Mouse (Mus musculus) gastrocnemius, postnatal 4 days (tissue): ENCODE measurements at regions not wholly inside any gene's neighbourhood (a gene's known extent, or its start where the extent isn't known, plus 50 kb on each side); places are given as distances from the start of the nearest gene placed in this dataset.

Experiments
- DNase-seq, 2 experiments: peaks; one replicate each; pipeline ENCODE4 v3.0.0; 2021 to 2022; ENCODE audit warnings: low spot score in 2 of 2, mixed read lengths in 2 of 2

DNA sequence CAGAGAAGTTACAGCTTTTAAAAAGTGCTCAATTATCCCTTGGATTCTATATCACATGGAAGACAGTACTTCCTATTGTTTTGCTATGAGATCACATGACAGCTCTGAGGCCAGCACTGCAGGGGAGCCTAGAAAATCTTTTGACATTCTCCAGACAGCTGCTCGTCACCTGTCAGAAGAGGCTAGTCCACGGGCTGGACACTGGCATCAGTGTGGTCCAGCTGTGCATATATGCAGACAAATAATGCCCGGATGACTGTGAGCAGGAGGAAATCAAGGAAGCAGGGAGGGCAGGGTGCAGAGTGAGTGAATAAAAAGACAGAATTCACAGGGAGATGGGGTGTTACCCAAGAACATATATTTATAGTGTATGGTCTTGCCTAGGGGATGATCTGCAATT, 270.4 kb downstream of the Rnf144a start:
- DNase-seq: no peak

DNA sequence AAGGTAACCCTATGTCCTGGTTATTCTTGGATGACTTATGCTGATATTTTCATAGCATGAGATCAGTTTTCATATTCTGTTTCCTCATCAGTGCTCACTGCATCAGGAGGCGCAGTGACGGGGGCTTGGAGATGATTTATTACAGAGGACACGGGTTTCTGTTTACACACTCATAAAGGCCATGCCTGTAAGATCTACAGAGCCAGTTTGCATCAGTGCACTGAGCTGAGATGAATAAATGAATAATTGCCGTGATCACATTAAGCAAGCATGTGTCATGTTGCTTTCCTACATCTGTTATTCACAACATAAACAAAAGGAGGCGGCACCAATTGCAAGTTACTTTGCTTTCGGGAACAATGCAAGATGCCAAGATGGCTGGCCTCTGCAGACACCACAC, 271.6 kb downstream of the Rnf144a start:
- DNase-seq: no peak

DNA sequence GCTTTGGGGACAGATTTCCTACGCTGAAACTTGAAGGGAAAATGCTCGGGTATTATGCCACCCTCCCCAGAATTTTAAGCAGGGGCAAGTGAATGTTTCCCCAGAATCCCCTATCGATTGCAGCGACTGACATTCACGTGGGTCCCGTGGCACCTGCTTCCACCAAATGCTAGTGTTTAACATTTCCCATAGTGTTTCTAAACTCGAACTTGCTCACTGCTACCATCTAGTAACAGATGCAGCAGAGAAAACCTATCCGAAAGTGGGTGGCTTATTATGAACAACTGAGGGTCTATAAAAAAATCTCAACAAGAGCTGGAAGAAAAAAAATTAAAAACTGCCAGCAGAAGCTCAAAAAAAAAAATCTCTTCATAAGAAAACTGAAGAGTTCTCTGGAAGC, 284.2 kb downstream of the Rnf144a start:
- no peak for DNase-seq

DNA sequence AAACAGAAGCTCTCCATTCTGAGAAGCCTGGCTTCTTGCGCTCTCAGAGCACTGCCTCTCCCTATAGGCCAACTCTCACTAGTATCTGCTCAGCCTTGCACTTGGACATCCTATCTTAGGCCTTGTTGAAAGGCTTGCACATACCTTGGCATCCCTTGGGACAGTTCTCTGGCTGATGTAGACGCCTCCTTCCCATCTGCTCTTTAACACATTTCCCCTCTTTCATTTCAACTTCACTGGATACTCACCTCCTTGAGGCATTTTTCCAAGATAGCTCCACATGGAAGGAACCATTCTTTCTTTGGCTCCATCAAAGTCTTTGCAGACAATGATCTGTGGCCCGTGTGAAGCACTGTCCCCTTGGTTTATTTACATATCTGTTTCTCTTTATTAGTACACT, 285.0 kb downstream of the Rnf144a start:
- DNase-seq: no peak

DNA sequence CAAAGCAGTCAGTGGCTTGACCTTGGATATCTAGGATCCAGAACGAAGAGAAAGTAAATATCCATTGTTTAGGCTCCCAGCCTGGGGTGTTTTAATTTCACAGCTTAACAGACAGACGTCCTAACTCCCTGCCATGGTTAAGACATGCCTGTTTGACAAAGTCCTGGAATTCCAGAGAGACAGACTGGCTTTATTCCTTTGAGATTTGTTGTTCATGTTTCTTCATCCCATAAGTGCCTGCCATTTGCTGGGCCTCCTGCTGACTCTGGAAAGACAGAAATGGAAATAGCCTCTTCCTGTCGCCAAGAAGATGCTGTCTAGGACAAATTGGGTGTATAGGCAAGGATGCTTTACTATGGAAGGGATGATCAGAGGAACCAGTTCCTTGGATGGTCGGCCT, 285.5 kb downstream of the Rnf144a start:
- DNase-seq: no peak

DNA sequence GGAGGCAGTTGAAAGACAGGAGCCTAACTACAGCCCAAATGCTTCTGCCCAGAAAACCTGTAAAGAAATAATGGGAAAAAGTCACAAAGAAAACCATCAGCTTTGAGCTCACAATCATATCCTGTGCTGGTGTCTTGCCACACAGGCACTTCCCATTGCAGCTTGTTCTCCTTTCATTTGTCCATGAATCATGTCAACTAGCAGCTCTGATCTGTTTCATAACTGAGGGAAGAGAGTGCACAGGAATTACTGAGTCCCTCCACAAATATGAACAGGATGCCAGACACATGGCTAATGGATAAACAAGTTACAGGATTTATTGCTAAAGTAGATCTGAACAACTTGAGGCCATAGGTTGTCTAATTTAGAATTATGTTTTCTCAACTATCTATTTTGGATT, 286.2 kb downstream of the Rnf144a start:
- no peak for DNase-seq

DNA sequence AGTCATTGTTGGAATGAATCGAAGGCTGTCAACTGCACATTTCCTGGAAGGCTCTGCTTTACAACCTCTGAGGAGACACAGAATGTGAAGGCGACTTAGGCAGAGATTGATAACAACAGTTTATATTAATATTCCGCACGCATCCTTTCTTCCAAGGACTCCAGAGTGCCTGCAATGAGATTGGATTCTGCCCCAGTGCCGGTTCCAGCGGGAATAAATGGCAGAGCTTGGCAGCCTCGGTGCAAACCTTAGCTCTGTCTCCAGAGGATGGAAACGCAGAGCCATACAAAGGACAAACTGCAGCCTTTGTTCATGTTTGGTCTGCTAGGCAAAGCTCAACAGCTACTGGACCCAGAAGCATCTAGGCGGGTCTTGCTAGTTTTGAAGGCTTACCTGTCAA, 288.8 kb downstream of the Rnf144a start:
- no peak for DNase-seq

DNA sequence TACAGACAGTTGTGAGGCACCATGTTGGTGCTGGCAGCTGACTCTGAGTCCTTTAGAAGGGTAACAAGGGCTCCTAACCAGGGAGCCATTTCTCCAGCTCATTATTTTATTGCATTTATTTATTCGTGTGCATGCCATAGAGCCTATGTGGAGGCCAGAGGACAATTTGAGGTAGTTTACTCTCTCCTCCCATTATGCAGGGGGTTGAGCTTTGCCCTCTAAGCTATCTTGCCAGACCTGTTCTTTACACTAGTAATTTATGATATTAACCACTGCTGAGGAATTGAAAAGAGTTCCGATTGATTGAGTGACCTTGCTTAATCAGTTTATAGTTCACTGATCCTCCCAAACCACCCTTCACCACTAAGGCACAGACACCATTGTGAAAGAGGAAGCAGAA, 290.8 kb downstream of the Rnf144a start:
- DNase-seq: no peak

DNA sequence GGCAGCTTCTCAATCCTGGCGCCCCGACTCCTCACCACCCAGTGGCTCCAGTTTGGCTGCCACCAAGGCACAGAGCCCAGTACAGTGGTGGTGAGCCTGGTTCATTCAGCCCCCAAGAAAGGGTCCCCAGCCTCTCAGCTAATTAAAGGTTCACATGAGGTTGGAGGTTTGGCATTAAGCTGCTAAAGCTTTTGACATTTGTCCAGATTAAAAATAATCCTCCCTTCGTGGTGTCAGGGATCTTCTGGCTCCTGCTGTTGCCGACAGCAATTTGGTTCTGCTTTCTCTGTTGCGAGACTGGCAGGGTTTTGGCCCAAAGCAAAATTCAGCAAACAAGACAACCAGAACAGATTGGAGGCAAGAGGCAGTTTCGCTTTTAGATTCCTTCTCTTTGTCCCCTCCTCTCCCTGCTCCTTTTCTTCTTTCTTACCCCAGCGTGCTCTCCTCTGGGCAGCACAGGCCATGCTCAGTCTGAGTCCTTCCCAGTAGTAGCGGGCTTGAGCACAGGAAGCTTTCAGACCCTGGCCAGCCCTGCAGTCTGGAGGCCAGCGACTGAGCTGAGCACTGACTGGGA, 299.6 kb downstream of the Rnf144a start:
- no peak for DNase-seq

DNA sequence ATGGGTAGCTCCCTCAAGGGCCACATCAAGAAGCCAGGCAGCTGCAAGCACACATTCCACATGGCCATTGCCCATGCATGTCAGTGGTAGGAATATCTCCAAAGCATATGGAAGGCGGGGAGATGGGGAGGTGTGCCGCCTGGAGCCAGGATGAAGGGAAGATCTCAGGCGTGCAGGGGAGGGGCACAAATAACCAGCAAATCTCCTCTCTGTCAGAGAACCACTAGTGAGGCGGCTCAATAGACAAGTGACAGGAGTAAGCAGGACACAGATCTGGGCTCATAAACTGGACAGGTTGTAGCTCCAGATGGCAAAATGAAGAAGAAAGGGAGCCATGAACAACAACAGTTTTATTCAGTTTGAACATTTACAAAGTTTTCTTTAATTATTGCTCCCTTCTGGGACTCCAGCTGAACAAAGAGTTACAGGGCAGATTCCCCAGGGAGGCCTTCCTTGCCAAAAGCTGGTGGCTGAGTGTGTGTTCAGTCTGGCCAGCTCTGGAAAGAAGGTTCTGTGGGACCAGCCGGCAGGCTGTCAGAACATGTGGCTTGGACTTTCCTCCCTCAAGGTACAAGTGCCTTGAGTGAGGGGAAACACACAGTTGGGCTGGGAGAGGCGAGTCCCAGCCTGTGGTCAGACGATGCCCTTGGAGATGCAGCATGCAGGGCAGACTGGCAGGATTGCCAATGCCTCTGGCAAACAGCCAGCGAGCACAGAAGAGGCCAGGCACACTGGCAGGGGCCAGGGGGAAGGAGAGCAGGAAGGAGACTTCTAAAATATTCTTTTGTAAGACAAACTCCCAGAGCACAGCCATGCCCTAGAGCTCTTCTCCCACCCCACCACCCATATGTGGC, 302.7 kb downstream of the Rnf144a start:
- DNase-seq: peak in 1 of 2 experiments; percentile 55

DNA sequence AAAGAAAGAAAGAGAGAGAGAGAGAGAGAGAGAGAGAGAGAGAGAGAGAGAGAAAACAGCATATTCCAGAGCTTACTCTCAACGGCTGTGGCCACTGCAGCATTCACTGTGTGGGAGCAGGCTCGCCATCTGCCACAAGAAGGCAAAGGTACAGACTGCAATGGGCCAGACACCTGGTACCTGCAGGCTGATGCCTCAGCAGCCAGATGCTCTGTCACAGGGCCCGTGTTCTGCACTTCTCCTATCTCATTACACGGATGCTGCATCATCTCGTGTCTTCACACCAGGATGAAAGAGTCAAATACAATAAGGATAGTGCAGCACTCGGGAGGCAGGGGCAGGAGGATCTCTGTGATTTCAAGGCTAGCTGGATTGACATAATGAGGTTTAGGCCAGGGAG, 305.2 kb downstream of the Rnf144a start:
- DNase-seq: no peak

DNA sequence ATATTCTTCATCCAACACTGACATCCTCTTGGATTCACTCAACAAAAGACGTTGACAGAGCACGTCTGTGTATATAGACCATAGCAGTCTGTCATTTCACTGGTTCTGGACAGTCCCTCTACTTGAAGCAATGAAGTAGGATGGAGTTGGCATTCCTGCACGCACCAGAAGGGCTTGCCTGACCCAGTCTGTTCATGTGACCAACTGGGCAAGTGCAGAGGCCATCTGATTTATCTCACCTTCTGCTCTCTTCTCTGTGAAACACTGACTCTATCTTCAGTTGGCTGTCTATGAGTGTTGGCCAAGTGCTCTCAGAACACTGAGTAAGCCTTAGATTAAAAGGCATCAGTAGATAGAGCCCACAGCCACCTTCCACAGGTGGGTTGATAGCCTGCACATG, 310.7 kb downstream of the Rnf144a start:
- DNase-seq: no peak

DNA sequence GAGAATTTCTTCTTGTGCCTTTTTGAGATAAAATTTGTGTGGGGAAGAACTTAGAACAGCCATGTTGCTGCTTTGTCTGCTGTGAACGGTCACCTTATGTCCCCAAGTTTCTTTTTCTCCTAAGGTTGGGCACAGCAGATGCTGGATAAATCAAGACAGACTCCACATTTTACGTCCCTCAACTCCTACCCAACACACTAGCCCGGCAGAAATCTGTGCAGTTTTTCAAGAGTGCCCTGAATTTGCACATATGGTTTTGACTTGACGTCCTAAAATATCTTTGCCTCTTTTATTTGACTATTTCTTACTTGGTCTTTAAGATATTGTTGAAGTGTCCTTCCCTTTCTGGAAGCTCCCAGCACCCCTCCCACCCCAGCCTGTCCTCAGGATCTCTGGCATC, 312.7 kb downstream of the Rnf144a start:
- DNase-seq: no peak

DNA sequence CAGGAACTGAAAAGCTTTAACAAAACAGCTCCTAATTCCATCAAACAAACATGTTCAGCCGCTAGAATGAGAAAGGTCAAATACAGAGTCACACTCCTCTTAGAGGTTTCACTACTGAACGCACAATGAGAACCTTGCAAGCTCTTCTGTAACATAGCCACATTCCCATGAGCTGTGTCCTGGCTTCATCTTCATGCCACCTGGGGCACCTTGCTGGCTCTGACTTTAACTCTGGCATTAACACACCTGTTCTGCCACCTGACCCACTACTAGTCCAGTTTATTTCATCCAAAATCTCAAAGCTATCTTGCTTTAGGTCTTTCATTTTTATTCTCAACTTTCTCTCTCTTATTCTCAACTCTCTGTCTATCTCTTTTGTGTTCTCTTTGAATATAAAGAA, 314.9 kb downstream of the Rnf144a start:
- DNase-seq: no peak

DNA sequence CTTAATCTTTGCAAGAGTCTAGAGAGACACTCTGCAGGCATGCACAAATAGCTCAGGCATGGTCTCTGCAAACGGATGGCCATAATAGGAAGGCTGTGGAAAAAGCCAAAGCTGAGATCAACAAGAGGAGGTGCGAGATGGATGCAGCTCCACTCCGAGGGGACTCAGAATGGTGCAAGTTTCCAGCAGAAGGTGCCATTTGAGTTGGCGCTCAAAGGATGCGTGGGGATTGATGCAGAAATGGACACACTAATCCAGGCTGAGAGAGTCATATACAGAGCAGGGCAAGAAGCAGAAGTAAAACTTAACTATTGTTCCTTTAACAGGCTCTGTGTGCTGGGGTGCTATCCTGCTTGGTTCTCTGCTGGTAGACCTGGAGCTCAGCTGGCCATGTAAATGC, 315.9 kb downstream of the Rnf144a start:
- no peak for DNase-seq

DNA sequence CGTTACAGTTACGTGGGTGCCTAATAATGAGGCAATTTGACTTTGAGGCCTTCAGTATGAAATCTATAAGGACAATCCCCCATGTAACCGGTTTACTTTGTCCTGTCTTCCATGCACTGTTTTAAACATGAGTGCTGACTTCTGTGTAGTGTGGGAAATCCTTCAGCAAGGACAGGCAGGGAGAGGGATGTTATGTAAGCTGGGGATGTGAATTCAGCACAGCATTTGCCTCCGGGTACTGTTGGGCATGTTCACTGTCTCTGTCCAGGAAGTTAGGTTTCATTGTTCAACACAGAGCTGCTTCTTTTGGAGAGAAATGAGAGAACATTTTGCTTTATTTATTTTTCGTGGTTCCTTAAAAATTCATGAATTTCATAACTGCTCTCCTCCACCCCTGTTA, 322.7 kb downstream of the Rnf144a start:
- no peak for DNase-seq

DNA sequence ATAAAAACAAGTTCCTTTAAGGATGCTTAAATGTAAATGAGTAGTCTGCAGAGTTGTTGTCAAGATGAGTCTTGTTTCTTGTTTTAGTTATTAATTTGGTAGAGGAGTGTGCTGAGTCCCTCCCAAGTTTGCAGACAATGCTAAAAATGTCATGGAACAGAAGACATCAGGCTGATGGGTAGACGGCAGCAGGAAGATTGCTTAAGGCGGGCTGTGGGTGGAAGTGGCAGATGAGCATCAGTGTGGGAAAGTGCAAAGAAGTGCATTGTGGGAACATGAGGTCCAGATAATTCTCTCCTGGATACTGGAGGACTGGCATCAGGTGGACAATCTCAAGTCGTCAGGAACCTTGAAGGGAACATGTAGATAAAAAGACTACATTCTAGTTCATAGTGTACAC, 323.2 kb downstream of the Rnf144a start:
- no peak for DNase-seq

DNA sequence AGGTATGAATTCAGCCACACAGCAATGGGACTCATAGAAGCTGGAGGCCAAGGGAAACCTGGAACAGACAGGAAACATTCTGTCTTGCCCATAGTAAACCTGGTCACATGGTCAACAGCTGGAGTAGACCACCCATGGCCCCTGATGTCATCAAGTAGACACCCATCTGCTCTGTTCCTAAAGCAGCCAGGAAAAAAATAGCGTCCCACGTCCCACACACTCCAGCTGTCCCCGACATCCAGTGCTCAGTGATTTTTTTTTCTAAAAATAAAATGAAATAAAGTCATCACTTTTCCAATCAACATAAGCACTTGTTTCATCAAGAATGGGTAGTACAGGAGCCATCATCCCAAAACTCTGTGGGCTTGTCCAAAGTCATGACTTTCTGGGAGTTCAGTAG, 326.7 kb downstream of the Rnf144a start:
- no peak for DNase-seq

DNA sequence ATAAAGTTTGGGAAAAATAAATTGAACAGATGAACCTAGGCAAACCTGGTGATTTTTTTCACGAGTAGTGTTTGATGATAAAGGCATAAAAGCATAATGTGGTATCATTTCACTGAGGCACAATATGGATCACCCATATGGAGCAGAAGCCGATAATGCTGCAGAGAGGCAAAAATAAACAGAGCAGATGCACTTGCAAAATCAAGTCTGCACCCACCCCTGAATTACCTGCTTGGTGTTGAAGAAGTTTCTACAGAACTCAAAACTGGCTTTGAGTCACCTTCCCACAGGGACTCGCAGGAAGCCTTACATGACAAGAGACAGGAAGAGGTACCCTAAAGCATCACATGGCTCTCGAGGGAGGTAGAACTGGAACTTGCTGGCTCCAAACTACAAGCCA, 328.1 kb downstream of the Rnf144a start:
- no peak for DNase-seq

DNA sequence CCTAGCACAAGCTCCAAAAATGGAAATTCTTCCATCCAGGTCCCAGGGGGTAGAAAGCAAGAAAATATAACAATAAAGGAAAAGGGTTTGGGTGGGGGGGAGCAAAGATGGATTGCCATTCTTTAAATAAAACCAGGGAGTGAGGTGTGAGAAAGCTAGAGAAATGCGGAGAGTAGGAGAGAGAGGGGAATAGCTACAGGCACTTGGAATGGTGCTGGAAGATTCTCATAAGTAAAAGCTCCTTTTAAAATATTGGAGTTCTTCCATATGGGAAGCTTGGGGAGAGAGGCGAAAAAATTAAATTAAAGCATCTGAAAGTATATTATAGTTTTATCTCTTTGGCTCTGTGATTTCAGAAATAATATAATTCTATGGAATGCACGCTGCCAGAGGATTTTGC, 328.6 kb downstream of the Rnf144a start:
- no peak for DNase-seq

DNA sequence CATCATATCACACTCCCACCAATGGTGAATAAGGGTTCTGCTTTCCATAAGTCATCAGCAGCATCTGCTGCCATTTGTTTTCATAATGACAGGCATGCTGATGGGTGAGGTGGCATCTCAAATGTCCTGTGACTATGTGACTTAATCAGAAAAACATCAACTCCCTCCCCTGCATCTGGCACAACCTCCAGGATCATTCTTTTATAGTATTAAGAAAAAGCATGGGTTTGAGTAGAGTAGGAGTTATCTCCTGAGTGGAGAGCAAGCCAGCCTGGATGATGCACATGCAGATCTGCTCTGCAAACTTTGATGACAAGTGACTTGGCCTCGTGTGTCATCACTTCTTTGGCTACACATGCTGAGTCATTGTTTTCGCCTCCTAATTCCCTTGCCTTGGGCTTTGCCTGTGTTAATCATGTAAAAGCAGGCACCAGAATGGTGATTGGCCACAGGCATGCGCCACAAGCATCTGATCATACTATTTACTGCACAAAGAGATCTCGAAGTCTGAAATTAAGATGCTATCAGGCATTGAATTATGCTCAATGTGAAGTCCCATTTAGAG, 335.9 kb downstream of the Rnf144a start:
- DNase-seq: no peak

DNA sequence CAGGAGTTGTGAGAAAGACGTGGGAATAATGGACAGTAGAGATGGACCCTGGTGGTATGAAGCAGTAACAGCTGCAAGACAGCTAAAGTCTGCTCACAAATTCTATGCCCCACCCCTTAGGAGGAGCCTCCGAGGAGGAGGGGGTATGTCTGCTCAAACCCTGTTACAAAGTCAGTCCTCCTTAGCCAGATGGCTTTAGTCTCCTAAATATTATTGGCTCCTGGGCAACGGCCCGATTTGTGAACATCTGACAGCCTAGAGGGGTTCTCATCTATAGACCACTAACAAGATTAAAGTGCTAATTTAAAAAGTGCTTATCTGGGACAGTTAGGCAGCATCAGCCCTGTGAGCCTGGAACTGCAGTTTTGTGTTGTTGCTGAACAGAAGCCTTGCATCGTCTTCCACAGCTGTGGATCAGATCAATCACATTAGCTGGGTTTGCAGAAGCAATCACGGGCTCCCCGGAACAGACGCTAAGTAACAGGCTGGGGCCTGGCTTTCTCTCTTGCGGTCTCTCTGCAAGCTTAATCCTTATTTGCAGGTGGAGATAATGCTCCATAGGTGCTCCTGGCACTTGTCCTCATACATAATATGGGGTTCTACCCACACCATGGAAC, 339.3 kb downstream of the Rnf144a start:
- DNase-seq: no peak
